Mouse (Mus musculus) heart, postnatal 4 days (tissue): ENCODE measurements around the gene Ms4a7. TPM values are rescaled to one million over a fixed set of nuclear protein-coding genes. Genes with fewer than 3 reads are reported as not detected.
"Not testable (repeated sequence)": the region's sequence is repeated elsewhere in the genome, so short reads cannot be mapped to it uniquely, and the experiment has no call there.

Source experiments
- DNase-seq: peaks from one replicate; pipeline ENCODE4 v3.0.0; 2021
- total RNA-seq, 2 experiments: library from RNA; stranded (reverse); gene quantifications; 2 replicates each; pipeline ENCODE4 v1.2.3; 2021

Gene Ms4a7
- 1 to 10 TPM; 1.4 to 2.4 TPM for total RNA-seq

- DNase-seq: no peak
Measured at GRCm38 (mm10) chr19:11335932-11336331, at the start of gene Ms4a7. Gene Ms4a7 (minus strand): TSS chr19:11336146.

GRCm38 (mm10) chr19:11376399-11376798 is 40.5 kb upstream of the Ms4a7 start:
- DNase-seq: no peak

GRCm38 (mm10) chr19:11375273-11375672 is 39.3 kb upstream of the Ms4a7 start, which contains the start of gene Ms4a4a:
Gene Ms4a4a (plus strand): TSS chr19:11375523.
- DNase-seq: no peak

GRCm38 (mm10) chr19:11371181-11371580 is 35.2 kb upstream of the Ms4a7 start:
- DNase-seq: no peak

GRCm38 (mm10) chr19:11368310-11368709 is 32.4 kb upstream of the Ms4a7 start:
- DNase-seq: no peak

GRCm38 (mm10) chr19:11362002-11362401 is 26.1 kb upstream of the Ms4a7 start:
- no peak for DNase-seq

GRCm38 (mm10) chr19:11360106-11360505 is 24.2 kb upstream of the Ms4a7 start:
- DNase-seq: no peak

- no peak for DNase-seq
Measured at GRCm38 (mm10) chr19:11355730-11356129, 19.8 kb upstream of the Ms4a7 start.

- DNase-seq: peak; percentile 6
Measured at GRCm38 (mm10) chr19:11351878-11352277, 15.9 kb upstream of the Ms4a7 start.

- DNase-seq: peak; percentile 6
Measured at GRCm38 (mm10) chr19:11349698-11350481, 13.9 kb upstream of the Ms4a7 start.

GRCm38 (mm10) chr19:11343992-11344391 is 8.0 kb upstream of the Ms4a7 start:
- no peak for DNase-seq

GRCm38 (mm10) chr19:11343147-11343546 is 7.2 kb upstream of the Ms4a7 start:
- no peak for DNase-seq

- DNase-seq: no peak
Measured at GRCm38 (mm10) chr19:11321123-11321522, 14.8 kb downstream of the Ms4a7 start.

GRCm38 (mm10) chr19:11316786-11317185 is 19.2 kb downstream of the Ms4a7 start:
- DNase-seq: no peak

- no peak for DNase-seq
Measured at GRCm38 (mm10) chr19:11314354-11314753, 21.6 kb downstream of the Ms4a7 start, which contains the start of gene Ms4a14. Gene Ms4a14 (minus strand): TSS chr19:11314454.

- no peak for DNase-seq
Measured at GRCm38 (mm10) chr19:11308888-11309287, 27.1 kb downstream of the Ms4a7 start.

GRCm38 (mm10) chr19:11299529-11299928 is 36.4 kb downstream of the Ms4a7 start:
- not testable (repeated sequence) for DNase-seq

GRCm38 (mm10) chr19:11298939-11299338 is 37.0 kb downstream of the Ms4a7 start:
- DNase-seq: no peak

GRCm38 (mm10) chr19:11293616-11294015 is 42.3 kb downstream of the Ms4a7 start:
- DNase-seq: not testable (repeated sequence)

- no peak for DNase-seq
Measured at GRCm38 (mm10) chr19:11292990-11293389, 43.0 kb downstream of the Ms4a7 start.

GRCm38 (mm10) chr19:11283773-11284172 is 52.2 kb downstream of the Ms4a7 start, which contains the start of gene Ms4a5:
Gene Ms4a5 (minus strand): TSS chr19:11283873.
- DNase-seq: no peak

GRCm38 (mm10) chr19:11280223-11280622 is 55.7 kb downstream of the Ms4a7 start:
- no peak for DNase-seq

GRCm38 (mm10) chr19:11276431-11276830 is 59.5 kb downstream of the Ms4a7 start:
- no peak for DNase-seq
